Mouse (Mus musculus): ENCODE data around the gene Plb1. TPM values are rescaled to one million over a fixed set of nuclear protein-coding genes. Genes with fewer than 3 reads are reported as not detected.
A peak's percentile ranks its signal among the peaks of the same experiment; 100 is the strongest.

The Plb1 gene
- polyA plus RNA-seq, 1 experiment: 1.3 TPM

DNA sequence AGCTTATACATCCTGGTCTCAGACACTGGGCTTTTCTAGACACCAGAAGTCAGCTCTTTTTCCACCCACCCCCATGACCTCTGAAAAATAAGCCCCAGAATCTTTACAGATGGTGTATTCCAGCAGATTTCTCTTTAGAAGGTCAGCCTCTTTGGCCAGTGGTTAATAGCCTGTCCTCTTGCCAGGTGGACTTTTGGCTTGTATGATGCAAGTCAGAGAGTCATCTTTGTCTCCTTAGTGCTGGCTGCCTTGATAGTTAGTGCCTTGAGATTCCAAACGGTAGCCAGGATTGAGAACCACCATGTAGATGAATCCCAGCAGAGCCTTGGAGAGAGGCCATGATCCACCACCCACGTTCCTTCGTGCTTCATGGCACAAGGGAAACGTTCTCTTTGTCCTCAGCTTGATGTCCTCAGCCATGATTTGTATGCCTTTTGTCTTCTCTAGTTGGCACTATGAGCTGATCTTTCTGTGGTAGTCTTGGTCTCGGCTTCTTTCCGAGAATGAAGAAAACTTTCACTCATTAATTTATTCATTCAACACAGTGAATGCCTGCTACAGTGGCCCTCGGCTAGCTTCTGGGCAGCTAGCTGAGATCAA, 10.9 kb downstream of the Plb1 start:
- peak in 1 of 2 experiments; percentile 10 for DNase-seq (ENCODE audit: extremely low spot score in 1 of 2, low spot score in 1 of 2)

DNA sequence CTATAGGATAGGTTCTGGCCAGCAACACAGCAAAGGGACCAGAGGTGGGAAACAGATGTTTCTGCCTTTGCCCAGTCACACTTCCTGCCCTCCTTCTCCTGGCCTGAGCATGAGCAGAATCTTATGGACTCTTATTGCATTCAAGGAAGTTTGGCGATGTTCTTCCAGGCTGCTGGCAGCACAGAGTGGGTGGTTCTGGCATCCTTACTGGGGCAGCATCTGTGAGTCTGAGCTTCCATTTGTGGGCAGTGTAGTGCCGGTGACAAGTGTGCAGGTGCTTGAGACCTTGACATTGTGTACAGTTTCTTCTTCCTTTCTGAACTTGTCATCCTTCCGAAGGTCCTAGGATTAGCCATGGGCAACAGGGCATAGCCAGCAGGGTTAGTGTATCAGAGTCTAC, 12.9 kb downstream of the Plb1 start:
- DNase-seq (ENCODE audit: extremely low spot score in 1 of 2, low spot score in 1 of 2): peak; percentile 21 to 67

DNA sequence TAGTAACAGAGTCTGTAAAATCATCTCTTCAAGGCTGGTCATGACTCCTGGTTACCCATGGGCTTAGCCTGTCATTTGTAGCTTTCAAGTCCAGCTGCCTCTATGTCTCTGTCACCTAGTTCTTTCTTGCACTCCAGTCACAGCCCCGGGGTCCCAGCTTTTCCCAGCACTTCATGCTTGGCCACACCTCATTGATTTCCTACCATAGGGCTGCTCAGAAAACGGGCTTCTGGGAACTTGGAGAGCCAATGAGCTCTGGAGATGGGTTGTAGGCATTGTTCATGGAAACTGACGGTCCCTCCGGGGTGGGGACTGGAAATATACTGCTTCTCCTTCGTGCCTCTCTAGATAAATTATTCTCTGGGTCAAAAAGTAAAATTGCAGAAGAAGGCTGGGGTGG, 28.2 kb downstream of the Plb1 start:
- no peak for DNase-seq (ENCODE audit: extremely low spot score in 1 of 2, low spot score in 1 of 2)

DNA sequence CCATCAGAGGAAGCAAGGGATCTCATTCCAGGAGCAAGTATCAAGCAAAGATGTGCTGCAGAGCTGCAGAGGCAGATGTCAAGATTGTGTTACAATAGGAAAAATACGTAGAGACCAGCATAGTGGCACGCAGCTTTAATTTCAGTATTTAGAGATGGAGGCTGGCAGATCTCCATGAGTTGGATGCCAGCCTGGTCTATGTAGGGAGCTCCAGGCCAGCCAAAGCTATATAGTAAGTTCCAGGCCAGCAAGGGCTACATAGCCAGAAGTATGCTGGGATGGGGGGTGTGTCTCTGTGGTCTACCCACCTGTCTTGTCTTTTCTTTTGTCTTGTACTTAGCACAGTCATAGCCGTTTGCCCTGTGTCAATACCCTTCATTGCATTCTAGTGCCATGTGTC, 28.7 kb downstream of the Plb1 start:
- DNase-seq (ENCODE audit: extremely low spot score in 1 of 2, low spot score in 1 of 2): no peak

DNA sequence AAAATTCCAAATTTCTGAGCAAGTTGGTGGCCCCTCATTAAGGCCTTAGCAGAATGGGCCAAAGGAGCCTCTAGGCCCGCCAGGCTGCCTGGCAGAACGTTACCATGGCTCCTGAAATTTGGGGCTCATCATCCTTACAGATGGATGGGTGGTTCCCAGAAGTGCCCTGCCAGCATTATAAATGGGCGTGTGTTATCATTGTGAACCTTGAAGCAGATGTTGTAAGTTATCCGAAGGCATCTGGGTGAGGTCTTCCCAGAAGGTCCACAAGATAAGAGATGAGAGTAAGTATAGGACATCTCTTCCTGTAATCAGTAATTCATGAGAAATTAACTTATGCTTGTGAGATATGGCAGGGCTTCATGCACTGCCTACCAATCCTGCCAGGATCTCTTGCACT, 30.0 kb downstream of the Plb1 start:
- no peak for DNase-seq (ENCODE audit: extremely low spot score in 1 of 2, low spot score in 1 of 2)

DNA sequence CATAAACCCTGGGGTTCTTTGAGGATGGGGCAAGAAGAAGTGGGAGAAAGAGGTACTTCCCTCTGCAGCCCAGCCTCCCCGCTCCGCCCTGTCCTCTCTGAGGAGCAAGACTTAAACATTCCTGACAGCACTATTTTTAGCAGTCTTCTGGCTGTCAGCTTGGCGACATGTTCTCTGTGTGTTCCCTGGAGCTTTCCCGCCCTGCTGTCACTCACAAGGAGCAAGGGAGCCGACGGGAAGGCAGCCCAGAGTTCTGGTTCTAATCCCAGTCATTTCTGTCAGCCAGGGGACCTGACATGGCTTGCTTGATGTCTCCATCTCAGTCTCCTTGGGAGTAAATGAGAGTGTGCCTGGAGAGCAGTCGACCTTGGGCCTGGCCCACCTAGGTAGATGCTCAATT, 40.0 kb downstream of the Plb1 start:
- DNase-seq (ENCODE audit: extremely low spot score in 1 of 2, low spot score in 1 of 2): peak in 1 of 2 experiments; percentile 10

DNA sequence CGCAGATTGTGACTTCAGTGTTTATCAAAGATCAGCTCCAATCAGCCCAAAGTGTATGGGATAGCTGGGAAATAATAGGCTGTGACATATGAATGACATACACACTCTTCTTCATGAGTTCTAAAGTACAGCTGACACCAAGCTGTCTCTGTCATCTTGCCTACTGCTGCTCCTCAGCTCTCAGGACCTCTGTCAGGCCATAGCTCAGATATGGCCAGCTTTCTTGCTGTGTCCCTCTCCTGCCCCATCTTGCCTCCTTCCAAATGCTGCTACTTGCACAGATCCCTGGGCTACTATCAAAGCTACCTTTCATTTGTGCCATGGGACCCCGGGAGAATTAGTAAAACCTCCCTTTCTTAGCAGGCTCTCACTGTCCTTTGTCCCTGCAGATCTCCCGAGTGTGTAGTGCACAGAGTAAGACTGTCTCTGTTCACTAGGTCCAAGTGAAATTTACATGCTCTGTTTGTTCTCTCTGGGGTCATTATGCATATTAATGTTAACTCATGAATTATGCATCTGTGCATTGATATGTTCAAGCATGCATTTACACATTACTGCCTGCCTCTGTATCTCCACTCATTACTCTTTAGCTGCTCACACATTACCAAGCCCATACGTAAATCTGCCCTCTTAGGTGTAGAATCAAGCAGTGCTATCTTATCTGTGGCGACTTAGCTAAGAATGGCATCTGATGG, 45.6 kb downstream of the Plb1 start:
- no peak for DNase-seq (ENCODE audit: extremely low spot score in 1 of 2, low spot score in 1 of 2)

DNA sequence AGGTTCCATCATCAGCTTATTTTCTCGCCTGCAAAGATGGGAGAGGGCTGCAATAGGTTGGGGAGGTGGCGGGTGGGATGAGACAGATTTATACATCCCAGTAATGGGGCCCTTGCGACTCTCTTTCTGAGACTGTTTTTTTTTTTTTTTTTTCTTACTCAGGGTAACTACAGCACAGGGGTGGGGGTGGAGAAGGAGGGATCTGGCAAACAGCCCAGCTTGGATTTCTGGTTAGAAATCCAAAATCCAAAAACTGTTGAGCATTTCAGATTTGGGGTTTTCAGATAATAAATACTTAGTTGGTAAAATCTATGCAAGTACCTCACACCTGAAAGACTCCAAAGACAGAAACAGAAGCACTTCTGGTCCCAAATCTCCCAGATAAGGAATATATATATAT, 47.6 kb downstream of the Plb1 start:
- peak in 1 of 2 experiments; percentile 11 for DNase-seq (ENCODE audit: extremely low spot score in 1 of 2, low spot score in 1 of 2)

DNA sequence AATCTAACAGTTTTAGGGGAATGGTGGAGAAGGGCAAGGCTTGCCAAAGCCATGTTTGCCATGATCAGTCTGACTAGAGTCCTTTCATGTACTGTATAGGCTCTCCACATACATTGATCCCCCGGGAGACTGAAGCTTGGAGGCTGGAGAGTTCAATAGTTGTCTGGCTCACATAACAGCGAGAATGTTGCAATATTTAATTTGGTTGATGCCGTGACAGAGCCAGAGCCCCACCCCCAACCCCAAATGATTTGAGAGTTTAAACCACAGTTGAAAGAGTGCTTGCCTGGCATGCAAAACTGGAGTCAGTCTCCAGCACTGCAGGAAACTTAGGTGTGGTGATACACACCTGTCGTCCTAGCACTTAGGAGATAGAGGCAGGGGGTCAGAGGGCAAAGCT, 49.8 kb downstream of the Plb1 start:
- no peak for DNase-seq (ENCODE audit: extremely low spot score in 1 of 2, low spot score in 1 of 2)

DNA sequence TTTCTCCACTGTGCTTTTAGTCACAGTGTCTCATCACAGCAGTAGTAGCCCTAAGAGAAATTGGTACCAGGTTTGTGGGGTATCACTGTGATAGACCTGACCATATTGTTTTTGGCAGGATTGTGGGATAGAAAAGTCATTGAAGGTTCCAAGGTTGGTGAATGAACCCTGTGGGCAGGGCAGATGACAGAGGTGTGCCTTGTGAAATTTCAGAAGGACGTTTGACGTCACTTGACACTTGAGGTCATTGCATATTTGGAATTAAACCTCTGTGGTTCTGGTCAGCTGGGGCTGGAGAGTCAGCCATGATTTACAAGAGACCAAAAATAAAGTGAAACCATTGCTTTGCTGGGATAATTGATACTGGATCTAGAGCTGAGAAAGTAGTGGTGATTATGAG, 50.9 kb downstream of the Plb1 start:
- DNase-seq (ENCODE audit: extremely low spot score in 1 of 2, low spot score in 1 of 2): no peak

DNA sequence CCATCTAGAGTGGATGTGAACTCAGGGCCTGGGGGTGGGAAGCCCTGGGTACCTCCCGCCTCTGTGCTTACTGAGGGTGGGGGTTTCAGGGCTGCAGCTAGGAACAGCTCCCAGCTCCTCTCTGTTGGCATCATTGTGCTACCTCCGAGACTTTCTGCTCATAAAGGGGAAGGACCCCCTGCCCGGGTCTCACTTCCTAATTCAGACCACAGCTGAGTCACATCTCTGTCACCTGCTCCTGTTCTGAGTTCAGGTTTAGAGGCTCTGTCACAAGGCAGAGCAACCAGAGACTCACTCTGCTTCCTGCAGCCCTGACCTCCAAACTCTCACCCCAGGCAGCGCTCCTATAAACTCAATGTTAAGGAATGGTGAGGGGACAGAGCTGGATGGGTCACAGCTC, 53.8 kb downstream of the Plb1 start:
- DNase-seq (ENCODE audit: extremely low spot score in 1 of 2, low spot score in 1 of 2): no peak

DNA sequence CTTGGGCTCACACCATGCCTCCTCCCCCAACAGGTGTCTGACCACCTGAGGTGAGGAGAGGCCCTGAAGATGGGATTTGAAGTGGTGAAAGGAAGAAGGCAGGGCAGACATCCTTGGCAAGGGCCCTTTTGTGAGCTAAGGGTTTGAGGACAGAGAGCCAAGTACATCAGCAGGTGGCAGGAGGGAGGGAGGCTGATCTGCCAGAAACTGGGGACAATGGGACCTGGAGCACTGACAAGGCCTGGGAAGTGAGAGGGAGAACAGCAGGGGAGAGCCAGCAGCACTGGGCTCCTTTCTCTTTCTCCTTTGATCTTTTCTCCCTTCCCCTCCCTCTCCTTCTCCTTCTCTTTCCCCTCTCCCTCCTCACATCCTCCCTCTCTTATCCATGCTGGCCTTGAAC, 55.5 kb downstream of the Plb1 start:
- no peak for DNase-seq (ENCODE audit: extremely low spot score in 1 of 2, low spot score in 1 of 2)

DNA sequence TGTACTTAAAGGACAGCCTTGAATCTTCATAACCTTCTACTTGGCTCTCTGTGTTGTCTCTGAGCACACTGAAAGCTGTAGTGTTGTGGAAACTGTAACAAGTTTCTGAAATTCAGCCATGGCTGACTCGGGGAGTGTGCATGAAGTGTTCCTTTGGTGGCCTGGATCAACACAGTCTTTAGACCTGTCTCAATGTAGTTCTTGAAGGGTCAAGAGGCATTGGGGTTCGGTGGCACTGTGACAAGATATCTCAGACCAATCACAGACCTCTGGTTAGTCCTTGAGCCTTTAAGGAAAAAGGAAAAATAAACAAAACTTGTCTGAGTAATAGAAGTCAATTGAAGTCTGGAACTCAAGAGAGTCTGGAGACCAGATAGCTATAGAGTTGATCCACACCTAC, 58.8 kb downstream of the Plb1 start:
- no peak for DNase-seq (ENCODE audit: extremely low spot score in 1 of 2, low spot score in 1 of 2)

DNA sequence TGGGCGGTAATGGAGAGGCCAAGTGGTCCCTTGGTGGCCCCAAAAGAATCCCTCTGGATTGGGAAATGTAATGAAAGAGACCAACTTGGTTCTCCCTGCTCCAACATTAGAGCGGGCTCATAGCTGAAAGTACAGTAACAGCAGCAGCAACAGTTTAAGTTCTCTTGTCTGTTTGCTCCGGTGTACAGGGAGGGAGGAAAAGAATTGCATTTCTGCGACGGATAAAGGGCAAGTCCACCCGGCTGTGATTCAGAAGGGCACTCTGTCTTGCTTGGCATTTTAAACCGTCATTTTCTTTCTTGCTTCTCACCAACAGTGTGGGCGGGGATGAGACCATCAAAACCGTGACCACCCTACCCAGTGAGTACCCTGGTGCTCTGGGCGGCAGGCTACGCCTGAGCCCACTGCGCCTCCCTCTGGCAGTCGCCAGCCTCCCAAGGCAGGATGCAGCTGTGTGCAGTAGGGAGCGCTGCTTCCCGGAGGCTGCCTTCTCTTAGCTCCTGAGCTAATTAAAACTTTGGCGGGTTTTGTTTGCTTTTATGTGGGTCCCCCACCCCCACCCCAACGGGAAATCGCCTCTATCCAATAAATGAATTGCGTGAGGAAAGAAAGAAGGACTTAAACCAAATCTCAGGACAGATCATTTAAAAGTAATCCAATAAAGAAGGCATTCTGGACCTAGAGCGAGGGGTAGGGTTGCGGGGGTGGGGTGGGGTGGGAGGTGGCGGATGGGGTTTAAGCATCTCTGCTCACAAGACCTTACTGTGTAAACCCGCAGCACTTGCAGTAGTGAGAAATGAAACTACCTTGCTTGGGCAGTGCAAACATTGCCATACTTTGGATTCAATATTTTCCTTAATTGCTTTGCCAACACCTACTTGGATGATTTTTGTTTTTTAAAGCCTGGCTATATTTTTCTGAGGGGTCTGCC, 70.7 kb downstream of the Plb1 start:
- peak; percentile 21 to 67 for DNase-seq (ENCODE audit: extremely low spot score in 1 of 2, low spot score in 1 of 2)

DNA sequence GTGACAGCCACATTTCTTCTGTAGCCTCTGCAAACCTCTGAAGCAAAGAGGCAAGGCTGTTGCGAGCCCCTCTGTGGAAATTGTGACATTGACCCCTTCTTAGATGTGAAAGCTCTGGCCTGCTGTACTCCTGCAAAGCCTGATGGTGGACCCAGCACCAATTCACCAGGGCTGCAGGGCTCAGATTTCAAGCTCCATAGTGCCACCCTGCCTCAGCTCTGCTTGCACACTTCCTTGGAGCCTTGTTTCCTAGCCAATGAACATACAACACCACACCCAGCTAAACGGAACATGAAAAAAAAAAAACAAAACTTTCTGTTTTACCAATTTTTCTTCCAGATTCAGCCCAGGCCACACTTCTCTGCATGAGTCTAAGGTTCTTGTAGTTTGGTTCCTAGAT, 74.6 kb downstream of the Plb1 start:
- DNase-seq (ENCODE audit: extremely low spot score in 1 of 2, low spot score in 1 of 2): no peak

DNA sequence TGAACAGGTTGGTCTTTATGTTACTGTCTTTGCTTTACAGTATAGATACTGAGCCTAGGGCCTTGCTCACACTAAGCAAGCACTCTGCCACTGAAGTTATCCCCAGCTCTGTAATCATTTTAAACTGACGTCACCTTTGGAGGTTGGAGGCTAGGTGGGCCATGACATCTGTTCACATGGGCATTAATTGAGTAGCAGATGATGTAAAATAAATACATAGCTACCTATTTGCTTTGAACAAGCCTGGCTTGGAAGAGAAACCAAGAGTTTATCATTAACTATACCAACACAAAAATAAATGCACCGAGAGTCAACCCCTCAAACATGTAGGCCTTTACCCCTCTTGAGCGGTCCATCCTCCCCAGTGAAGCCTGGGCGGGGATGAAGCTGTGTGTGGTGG, 76.1 kb downstream of the Plb1 start:
- no peak for DNase-seq (ENCODE audit: extremely low spot score in 1 of 2, low spot score in 1 of 2)

DNA sequence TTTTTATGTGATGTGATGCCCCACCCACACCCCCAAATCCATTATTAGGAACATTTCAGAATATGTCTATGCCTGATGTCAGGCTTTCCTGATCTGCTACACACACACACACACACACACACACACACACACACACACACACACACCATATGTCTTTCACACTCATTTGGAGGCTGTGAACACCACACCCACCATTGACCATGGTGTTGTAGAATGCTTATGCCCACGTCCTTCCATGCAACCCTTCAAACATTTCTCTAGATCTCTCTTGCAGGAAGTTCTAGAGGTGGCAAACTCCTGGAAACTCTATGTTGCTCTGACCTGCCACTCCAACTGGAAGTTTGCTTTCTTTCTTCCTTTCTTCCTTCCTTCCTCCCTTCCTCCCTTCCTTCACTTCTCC, 77.2 kb downstream of the Plb1 start:
- peak; percentile 13 to 46 for DNase-seq (ENCODE audit: extremely low spot score in 1 of 2, low spot score in 1 of 2)

DNA sequence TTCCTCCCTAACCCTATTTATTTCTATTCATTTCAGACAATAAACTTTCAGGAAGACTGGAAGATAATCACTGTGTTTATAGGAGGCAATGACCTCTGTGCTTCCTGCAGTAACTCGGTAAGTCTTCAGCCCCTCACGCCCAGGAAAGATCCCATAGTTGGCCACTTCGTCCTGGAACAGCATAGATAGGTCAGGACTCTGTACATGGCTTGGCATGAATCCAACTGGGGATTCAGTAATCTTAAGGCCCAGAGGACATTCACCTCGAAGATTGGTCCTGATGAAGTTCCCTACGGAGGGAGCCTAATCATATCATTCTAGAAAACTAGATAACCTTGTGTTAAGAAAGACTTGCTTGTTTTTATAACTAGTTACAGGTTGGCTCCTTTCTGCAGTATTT, 78.3 kb downstream of the Plb1 start:
- DNase-seq (ENCODE audit: extremely low spot score in 1 of 2, low spot score in 1 of 2): no peak

DNA sequence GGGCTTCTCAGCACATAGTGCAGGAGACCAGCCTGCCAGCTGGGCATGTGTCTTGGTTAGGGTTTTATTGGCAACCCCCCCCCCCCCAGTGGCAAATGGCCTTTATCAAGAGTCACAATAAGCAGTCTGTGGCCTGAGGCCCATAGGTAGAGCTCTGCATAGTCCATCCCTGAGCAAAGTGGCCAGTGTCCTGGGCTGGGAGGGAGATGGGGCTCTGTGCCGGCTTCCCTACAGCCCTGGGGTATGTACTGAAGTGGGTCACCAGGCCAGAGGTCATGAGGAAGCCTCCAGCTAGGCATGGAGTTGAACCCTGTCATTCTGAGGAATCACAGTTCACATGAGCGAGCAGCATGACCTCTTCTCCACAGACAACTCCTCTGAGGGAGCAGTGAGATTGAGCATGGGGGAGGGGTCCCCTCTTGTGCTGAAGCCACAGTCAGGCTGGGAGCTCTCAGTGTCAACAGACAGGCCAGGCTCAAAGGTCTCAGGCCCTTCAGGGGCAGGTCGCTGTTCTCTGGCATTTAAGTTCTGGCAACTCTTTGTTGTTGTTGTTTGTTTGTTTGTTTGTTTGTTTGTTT, 79.2 kb downstream of the Plb1 start:
- DNase-seq (ENCODE audit: extremely low spot score in 1 of 2, low spot score in 1 of 2): no peak

DNA sequence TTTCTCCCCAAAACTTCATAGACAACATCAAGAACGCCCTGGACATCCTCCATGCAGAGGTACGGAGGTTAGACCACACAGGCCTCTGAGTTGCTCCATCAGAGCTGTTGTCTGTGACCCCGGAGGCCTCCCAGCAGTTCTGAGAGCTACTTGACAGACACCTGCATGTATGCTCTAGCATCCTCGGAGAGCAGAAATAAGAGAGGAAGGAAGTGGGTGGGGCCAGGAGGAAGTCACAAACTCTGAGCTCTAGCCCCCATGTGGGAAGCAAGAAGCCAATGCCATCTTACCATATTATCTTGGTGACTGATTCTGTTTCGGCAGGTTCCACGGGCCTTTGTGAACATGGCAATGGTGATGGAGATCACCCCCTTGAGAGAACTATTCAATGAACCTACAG, 81.2 kb downstream of the Plb1 start:
- DNase-seq (ENCODE audit: extremely low spot score in 1 of 2, low spot score in 1 of 2): no peak

DNA sequence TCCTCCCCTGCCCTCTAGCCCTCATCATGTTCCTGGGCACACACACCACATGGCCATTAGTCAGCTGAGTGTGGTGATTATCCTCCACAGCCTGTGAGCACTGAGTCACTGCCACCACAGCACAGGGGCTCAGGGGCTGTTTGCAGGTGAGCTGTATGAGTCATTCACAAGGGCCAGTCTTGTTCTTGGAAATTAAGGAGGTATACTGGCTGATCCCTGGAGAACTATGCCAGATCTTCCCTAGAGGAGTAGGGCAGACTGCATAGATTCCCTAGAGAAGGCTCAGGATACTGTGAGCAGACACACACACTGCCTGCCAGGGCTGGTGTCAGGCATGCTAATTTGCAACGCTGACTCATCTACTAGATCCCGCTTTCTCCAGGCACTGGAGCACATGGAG, 82.2 kb downstream of the Plb1 start:
- DNase-seq (ENCODE audit: extremely low spot score in 1 of 2, low spot score in 1 of 2): peak; percentile 55 to 81
